Mouse (Mus musculus) olfactory bulb, adult 2 months (tissue): ENCODE data around the gene Kcnj12. TPM values are rescaled to one million over a fixed set of nuclear protein-coding genes. Genes with fewer than 3 reads are reported as not detected.

Experiments
- H3K27ac ChIP-seq: fragments of 200-500 bp; 2 replicates; pipeline ENCODE4 v1.5.1; 2012; ENCODE audit warnings: low read depth, low read length; ENCODE audit not compliant: insufficient read depth
- H3K4me1 ChIP-seq: fragments of 200-500 bp; 2 replicates; pipeline ENCODE4 v1.6.1; 2012; ENCODE audit warnings: low read length; ENCODE audit not compliant: control insufficient read depth, insufficient read depth
- H3K4me3 ChIP-seq: fragments of 200-500 bp; 2 replicates; pipeline ENCODE4 v1.5.1; 2012; ENCODE audit warnings: mild to moderate bottlenecking, low read depth, low read length, moderate library complexity; ENCODE audit not compliant: insufficient read depth
- CTCF ChIP-seq: fragments of 200-500 bp; IDR thresholded peaks from 2 replicates; pipeline ENCODE4 v1.5.1; 2012; ENCODE audit warnings: low read depth, mild to moderate bottlenecking, low read length, moderate library complexity; ENCODE audit not compliant: insufficient read depth
- POLR2A ChIP-seq: fragments of 200-500 bp; IDR thresholded peaks from 2 replicates; pipeline ENCODE4 v1.6.1; 2012; ENCODE audit warnings: mild to moderate bottlenecking, low read depth, low read length, moderate library complexity; ENCODE audit not compliant: insufficient read depth
- WGBS: fragments of 180-500 bp; shearing (Covaris S2); methylation state at CpG from one replicate; pipeline ENCODE4 v1.1.7; 2018; 5-methylcytosine and 5-hydroxymethylcytosine counted together
- polyA plus RNA-seq: library from polyadenylated mRNA; stranded (reverse); fragments of >200 nt; gene quantifications from 2 replicates; pipeline ENCODE4 v1.2.4, GENCODE M21; 2012; ENCODE audit warnings: low replicate concordance; ENCODE audit not compliant: missing spikeins, insufficient read depth, insufficient read length

Gene Kcnj12
- polyA plus RNA-seq, 1 experiment, result not detected

DNA sequence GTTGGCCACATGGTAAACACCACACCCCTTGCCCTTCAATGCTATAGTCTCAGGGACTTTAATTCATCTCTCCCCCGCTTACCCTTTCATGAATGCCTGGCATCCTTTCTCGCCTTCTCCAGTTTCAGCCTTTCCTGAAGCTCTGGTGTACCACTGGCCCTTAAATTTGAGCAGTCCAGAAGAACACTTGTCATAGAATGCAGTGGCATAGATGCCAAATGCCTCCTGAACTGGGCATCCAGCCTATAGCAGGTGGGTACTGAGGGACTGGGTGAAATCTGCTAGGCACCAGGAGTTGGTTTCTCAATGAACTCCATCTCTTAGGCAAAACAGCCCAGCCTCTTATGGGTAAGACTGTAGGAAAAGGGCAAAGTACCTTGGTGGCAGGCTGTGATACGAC is 31.9 kb upstream of the Kcnj12 start:
- Histone ChIP-seq H3K27ac (no peak overlapping the region), H3K4me1 (no peaks in the 10 kb centered on the region), H3K4me3 (no peak overlapping the region)
- TF ChIP-seq CTCF (no peak), POLR2A (no peak)
- WGBS, result 84% methylated on average over 3 of the region's 3 CpGs

DNA sequence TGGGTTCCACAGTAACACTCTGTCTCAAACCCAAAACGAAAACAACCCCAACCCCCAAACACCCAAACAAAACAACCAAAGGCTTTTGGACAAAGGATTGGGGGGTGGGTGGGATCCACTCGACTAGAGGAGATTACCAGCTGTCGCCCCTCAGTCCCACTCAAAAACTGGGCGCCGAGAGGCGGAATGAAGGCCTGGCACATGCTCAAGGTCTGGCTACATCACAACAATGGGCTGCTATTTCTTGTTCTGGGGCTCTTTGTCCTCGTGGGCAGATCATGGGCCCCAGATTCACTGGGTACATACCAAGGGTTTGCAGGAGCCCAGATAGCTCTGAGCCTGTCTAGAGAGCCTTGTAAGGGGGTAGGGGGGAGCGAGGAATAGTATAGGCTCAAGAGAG is 19.6 kb upstream of the Kcnj12 start:
- TF ChIP-seq POLR2A (no peak), CTCF (no peak)
- no peak overlapping the region for H3K27ac ChIP-seq
- WGBS, result 55% methylated on average over 8 of the region's 8 CpGs

DNA sequence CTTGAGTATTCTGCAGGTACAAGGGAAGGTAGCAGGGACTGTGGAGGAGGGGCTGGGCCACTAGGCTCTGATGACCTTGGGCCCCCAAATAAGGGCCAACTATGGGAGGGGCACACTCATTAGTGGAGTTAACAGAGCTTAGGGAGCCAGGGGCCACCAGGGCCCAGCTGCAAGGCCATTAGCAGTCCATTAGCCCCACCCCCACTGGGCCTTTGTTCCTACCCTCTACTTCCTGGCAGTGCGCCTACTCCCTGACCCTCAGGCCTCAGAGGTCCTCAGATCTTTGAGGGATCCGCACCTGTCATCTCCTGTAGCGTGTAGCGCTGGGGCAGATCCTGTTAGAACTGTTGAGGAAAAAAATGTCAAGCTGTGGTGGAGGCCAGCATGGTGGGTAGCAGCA is 18.3 kb upstream of the Kcnj12 start:
- no peak for TF ChIP-seq CTCF
- no peak for TF ChIP-seq POLR2A
- peaks cover 16% of the 10 kb centered on the region for H3K4me1 ChIP-seq
- WGBS, result 84% methylated on average over 4 of the region's 4 CpGs
- no peak overlapping the region for H3K4me3 ChIP-seq
- no peak overlapping the region for H3K27ac ChIP-seq

More for the DNA sequence above, 19.6 kb upstream of the Kcnj12 start:
- peaks cover 16% of the 10 kb centered on the region for H3K4me1 ChIP-seq
- H3K4me3 ChIP-seq, result no peak overlapping the region

DNA sequence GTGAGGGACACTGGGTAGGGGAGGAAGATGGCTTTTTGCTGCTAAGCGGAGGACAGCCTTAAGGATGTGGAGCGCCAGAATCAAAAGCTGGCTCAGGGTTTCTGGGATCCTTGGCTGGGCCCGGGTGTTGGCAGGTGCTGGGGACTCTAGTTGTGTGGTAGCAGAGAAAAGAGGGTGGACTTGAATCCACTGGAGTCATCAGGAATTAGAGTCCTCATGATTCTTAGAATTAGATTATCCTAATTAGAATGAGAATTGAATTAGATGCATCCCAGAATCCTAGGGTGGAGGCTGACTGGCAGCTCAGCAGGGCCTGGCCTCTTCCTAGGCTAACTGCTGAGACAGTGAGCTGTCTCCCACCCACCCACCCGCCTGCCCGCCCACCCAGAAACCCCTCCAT is 17.6 kb upstream of the Kcnj12 start:
- TF ChIP-seq CTCF (no peak), POLR2A (no peak)
- no peak overlapping the region for H3K27ac ChIP-seq
- H3K4me1 ChIP-seq, result peaks cover 16% of the 10 kb centered on the region
- no peak overlapping the region for H3K4me3 ChIP-seq
- WGBS, result 60% methylated on average over 5 of the region's 5 CpGs

DNA sequence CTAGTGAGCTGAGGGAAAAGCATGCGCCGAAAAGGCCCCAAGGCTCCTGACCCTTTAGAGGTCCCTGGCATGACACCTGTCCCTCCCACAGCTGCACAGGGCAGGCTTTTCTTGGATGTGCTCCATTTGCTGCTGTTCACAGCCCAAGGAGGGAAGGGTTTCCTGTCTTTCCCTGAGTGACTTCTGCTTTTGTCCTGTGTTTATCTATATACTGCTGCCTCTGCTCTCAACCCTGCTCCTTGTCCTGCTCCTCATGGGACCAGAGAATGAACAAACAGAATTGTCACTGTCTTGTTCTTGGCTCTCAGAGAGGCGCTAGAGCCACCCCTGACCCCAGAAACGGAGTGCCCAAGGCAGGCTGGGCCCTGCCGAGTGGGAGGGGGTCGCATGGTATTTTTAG is 17.0 kb upstream of the Kcnj12 start:
- WGBS, result 65% methylated on average over 6 of the region's 6 CpGs
- Histone ChIP-seq H3K4me3 (no peak overlapping the region), H3K4me1 (peaks cover 16% of the 10 kb centered on the region), H3K27ac (no peak overlapping the region)
- no peak for TF ChIP-seq CTCF
- TF ChIP-seq POLR2A, result no peak

DNA sequence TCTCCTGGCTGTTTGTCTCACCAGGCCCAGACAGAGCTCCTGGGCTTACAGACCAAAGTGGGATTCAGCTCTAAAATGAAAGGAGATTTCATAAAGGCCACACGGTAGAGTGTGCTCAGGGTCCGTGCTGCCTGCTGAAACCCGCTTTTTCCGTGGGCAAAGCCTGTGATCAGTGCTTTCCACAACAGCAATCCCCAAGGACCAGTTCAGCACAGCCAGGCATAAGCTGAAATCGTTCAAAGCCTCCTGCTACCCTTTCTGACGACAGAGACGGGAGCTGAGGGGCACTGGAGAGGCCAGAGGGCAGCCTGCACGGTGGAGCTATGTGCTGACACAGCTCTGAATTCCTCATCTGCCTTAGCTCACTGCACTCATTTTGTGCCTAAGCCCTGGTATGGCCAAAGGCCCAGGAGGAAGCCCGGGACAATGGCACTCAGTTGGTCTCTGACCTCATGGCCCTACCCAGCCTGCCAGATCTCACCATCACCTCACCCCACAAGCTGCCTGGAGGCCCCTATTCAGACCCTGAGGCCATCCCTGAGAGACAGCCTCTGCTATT is 10.5 kb upstream of the Kcnj12 start:
- Histone ChIP-seq H3K4me1 (peaks cover 9% of the 10 kb centered on the region; the same call in 1 of the 2 replicates), H3K4me3 (no peak overlapping the region), H3K27ac (no peak overlapping the region)
- 65% methylated on average over 9 of the region's 9 CpGs for WGBS
- TF ChIP-seq CTCF (no peak), POLR2A (no peak)

DNA sequence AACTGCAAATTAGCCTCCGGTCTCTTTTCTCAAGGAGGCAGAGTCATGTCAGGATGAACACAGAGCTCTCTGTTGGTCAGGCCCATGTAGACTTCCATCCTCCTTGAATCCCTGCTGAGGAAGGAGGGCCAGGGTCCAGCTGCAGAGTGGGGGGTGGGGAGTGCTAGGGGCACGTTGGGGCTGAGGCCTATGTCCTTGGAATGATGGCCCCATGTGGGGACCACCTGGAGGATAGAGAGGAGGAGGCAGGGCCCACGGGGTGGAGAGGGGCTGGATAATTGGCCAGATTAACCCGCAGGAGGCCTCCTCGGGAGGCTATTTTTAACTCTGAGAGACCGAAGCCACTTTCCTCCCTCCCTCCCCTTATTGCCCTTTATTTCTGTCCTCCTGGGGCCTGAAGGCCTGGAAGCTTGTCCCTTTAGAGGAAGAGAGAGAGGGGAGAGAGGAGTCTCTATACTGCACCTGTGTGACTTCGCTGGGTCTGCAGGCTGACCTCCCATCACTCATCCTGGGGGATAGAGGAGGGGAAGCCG is 5.4 kb upstream of the Kcnj12 start:
- TF ChIP-seq POLR2A (no peak), CTCF (no peak)
- no peak overlapping the region for H3K27ac ChIP-seq
- 44% methylated on average over 8 of the region's 8 CpGs for WGBS
- H3K4me3 ChIP-seq, result no peak overlapping the region
- peaks cover 19% of the 10 kb centered on the region for H3K4me1 ChIP-seq

DNA sequence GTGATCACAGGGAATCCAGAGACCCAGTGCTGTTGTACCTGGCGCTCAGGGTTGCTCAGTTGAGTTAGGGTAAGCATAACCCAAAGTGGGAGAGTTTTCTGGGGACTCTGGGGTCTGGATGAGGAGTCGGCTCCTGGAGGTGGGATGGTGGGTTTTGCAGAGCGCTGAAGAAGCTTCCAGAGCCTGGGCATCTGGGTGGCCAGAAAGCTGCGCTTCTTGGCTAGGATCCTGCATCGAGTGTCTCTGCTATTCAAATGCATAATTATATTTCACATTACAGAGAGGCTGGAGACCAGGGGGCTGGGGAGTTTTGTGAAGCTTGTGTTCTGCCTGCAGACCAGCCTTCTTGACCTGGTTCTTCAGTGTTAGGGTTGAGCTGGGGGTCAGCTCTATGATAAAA is 1.2 kb upstream of the Kcnj12 start:
- no peak overlapping the region for H3K4me3 ChIP-seq
- 73% methylated on average over 5 of the region's 5 CpGs for WGBS
- no peak overlapping the region for H3K27ac ChIP-seq
- TF ChIP-seq POLR2A (no peak), CTCF (no peak)
- H3K4me1 ChIP-seq, result peaks cover 34% of the 10 kb centered on the region

DNA sequence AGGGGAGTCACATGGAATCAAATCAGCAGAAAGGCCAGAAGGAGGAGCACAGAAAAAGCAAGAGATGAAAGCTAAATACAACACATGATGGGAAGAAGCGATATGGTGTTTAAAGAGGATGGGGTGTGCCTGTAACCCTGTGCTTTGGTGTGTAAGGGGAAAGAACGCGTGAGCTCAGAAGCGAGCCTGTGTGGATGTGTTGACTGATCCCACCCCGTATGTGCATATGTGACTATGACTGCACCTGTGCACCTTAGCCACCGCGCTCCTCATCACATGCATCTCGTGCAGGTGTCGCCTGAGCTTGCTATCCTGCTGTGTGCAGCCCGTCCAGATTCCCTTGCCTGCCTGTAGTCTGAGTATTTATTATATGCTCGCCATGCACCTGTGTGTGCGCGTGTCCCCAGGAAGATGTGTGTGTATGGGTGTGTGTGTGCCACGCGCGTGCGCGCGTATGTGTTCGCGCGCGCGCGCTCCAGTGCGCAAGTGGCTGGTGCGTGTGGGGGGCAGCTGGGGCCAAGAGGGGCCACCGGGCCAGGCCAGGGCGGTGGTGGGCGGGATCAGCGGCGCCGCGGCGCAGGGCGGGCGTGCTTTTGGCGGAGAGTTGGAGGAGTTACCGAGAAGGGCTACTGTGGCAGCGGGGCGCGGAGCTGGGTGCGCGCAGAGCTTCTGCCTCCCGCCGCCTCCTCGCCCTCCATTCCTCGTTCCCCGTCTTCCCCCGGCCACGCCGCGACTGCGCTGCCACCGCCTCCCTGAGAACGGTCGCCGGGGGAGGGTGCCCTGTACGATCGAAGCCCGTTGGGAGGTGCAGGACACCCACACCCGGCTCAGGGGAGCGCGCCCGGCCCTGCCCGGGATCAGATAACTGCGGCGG is 451 bp upstream of the Kcnj12 start:
- Histone ChIP-seq H3K27ac (peak overlapping the region; percentile 25; the same call in 1 of the 2 replicates), H3K4me1 (peaks cover 36% of the 10 kb centered on the region), H3K4me3 (peak overlapping the region; percentile 81)
- WGBS, result 2% methylated on average over 68 of the region's 68 CpGs
- TF ChIP-seq CTCF (no peak), POLR2A (0 out of 2 replicates have a peak, but pooled peaks have one; percentile 17)
